Mouse (Mus musculus) urinary bladder, postnatal 36 days (tissue): ENCODE measurements around the gene Bag6.
"Not testable (repeated sequence)": the region's sequence is repeated elsewhere in the genome, so short reads cannot be mapped to it uniquely, and the experiment has no call there.

Source experiments
- DNase-seq, 2 experiments: peaks; one replicate each; pipeline ENCODE4 v3.0.0; 2022; ENCODE audit warnings: low spot score in 2 of 2, mixed read lengths in 1 of 2

Gene Bag6

DNA sequence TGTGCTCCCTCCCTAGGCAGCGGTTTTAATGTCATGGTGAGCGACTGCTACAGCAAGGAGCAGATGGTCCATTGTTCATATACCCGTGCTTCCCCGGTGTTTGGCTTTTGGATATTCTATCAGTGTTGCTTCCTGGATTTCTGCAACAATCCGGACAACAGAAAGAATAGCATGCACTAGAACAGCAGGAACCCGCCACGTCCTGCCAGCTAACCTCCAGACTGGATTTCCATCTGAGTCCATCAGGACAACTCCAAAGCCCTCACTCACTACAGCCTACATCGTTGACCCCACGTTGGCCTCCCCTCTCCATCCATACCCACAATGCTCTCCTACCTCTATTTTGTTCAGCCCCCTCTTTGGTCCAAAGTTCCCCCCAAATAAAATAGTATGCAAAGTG, 23.2 kb upstream of the Bag6 start:
- no peak for DNase-seq

DNA sequence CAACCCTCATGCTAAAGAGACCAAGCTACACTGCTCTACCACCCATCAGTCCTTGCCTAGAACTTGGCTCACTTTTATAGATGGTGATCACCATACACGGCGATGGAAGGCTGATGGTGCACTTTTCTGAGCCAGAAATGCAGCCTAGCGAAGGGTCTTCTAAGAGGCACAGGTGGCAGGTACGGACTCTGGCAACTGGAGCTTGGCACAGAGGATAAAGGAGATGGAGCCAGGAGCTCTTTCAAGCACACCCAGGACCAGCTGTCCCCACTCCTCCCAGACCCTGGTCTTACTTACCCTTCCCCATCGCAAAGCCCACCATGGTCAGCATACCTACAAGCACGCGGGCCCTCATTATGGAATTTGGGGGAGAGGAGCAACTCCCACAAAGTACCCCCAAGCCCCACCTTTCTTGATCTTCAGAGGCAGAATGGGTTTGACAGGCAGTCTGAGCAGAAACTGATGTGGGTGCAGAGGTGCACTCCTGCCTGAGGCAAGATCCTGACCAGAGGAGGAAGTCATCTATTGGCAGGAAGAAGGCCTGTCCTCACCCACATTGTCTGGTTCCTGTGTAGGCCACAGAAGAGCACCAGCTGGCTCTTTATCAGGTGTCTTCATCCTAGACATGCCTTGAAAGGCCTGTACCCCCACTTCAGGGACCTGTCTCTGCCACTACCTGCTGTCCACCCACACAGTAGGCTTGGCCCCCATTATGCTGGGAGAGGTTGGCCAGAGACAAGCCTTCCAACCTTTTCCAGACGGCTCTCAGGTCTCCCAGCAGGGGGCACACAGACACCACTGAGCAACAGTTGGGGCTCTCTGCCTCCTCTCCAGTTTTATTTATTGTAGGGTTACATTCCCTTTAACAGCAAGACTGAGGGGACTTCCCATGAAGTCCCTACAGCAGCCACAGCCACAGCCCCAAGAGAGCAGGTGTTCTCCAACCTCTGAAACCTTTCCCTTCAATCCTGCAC, 19.6 kb upstream of the Bag6 start, which contains the start of gene Ly6g5b:
Gene Ly6g5b, minus strand, starts transcription at position 383 of the 974 bp plus-strand sequence.
- DNase-seq, result no peak

DNA sequence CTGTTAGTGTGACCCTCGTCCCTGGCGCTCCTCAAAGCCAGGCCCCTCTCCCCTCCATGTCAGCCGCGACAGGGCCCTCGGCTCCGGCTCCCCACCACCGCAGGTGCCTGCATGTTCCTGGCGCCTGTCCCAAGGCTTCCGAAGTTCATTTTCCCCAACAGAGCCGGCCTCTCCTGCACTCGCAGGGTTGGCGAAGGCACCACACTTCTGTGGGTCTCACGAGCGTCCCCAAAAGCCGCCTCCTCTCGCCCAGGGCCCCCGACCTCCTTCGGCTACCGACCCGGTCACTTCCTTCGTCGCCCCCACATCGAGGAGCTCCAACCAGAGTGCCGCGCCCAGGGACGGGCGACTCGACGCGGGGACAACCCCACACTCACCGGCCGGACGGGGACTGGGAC, 14.2 kb upstream of the Bag6 start:
- DNase-seq, result peak in 1 of 2 experiments; percentile 43

DNA sequence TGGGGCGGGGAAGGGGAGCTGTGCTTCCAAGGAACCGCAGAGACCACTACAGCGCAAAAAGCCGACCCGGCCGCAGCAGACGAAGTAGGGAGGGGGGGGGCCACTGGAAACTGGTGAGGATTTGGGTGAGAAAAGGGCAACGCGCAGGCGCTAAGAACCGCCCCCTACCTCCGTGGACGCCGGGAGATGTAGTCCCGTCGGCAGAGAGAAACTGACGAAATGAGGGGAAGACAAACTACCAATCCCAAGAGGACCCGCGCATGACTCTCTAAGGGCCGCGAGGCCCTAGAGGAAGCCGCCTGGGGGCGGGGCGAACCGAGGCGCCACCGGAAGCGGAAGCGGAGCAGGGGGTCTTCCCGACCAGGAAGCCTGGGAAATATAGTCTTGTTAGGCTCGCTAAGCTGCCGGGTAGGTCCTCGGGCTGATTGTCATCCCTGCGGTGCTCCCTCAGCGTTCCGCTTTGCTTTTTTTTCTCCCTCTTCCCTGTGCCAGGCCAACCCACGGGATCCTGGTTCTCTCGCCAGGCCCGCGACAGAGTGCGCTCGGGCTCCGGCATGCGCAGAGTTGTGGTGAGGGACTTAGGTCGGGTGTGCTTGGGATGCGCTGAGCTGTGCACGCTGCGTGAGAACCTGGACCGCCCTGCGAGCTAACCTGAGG, 13.7 kb upstream of the Bag6 start, which contains the start of gene Gpank1:
Gene Gpank1, plus strand, starts transcription at position 313 of the 657 bp plus-strand sequence.
- peak; percentile 94 to 98 for DNase-seq

DNA sequence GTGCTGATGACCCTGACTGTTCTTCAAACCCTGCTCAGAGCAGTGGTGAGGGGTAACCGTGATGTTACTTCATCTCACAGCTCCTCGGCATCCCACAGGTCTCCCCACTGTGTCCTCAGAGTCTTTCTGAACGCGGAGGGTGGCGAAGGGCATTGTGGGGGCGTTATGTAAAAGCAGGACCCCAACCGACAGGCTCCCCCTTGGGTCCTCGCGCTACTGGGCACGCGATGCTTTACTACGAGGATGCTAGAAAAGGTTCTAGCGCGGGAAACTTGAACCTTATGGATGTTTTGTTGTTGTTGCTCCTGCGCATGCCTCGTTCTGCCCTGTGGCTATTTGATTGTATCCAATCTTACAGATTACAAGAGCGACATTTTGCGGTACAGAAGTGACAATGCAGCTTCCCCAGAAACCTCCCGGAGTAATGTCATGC, 13.1 kb upstream of the Bag6 start, which contains the start of gene Csnk2b:
Gene Csnk2b, minus strand, starts transcription at position 183 of the 433 bp plus-strand sequence.
- DNase-seq, result no peak

DNA sequence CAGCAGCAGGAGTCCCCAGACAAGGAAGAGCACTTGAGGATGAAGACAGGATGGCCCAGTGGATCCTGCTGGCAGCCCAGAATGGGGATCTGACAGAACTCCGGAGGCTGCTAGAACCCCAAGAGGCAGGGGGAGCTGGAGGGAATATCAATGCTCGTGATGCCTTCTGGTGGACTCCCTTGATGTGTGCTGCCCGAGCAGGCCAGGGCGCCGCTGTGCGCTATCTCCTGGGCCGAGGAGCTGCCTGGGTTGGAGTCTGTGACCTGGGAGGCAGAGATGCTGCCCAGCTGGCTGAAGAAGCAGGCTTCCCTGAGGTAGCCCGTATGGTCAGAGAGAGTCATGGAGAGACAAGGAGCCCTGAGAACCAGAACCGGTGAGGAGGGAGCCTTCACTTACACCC, 11.7 kb upstream of the Bag6 start:
- DNase-seq, result not testable (repeated sequence)

DNA sequence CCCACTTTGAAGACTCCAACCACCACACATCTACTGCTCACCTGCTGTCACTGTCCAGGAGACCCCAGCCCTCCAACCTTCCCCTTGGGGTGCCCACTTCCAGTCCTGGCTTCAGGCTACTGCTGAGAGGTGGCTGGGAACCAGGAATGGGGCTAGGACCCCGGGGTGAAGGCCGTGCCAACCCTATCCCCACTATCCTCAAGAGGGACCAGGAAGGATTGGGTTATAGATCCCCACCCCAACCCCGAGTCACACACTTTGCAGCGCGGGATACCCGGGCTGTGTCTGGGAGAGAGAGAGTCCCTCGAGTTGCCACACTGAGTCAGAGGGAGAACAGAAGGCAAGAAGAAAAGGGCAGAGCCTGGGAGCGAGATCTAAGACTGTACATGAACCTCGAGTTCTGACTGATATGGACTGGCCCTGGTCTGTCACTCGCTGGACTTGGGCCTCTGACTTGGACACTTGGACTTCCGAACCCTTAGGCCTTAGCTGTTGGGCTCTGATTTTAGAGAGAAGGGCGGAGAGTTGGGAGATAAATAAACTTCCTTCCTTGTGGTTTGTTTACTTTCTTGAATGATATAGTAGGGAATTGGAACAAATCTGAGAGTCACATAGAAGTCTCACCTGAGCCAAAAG, 10.6 kb upstream of the Bag6 start:
- DNase-seq, result not testable (repeated sequence)

DNA sequence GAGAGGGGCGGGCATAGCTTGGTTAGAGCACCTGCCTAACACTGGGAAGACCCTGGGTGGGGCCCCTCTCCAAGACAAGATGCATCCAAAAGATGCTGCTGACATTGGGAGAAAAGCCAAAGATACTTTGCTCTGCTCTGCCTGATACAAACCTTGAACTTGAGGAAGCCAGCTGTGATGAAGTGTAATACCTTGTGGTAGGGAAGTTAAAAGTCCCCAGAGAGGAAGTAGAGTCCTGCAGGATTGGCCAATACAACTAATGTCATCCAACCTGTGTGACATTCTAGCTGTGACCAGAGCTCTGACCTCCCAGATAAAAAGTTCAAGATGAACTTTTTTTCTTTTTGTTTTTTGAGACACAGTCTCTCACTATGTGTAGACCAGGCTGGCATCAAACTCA, 9.9 kb upstream of the Bag6 start:
- DNase-seq, result no peak

DNA sequence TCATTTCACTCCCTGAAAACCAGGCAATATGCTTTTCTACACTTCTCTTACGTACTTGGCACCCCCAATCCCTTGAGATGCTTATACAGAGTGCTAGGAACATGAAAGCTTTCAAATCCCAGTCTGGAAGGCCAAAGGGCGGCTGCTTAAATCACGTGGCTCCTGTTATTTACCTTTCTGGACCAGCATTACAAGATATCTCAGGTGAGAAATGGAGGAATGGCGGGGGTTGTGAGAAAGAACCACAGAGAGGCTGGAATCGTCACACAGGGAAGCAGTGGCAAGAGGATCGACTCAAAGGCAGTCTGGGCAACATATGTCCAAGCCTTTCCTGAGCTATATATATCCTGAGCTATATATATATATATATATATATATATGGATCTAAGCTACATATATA, 9.4 kb upstream of the Bag6 start:
- DNase-seq, result no peak

DNA sequence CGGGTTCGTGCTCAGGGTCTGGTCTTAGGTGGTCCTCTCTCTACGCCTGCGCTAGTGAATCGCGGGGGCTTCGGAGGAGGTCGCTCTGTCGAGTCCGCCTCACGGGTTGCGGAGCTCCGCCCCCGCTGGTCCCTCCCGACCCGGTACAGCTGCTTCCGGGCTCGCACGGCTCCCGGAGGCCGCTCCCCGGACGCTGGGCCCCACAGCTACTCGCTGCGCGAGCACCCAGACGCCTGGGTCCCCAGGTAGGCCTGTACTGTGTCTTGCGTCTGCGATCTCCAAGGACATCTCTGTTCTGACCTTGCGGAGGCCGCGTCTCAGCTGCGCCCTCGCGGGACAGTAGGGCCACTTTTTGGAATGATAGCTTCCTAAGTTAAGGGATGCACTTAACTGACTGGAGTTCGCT, 8.8 kb upstream of the Bag6 start, which contains the start of gene D17H6S53E:
Gene D17H6S53E, plus strand, starts transcription at position 168 of the 406 bp plus-strand sequence.
- peak; percentile 71 to 79 for DNase-seq

DNA sequence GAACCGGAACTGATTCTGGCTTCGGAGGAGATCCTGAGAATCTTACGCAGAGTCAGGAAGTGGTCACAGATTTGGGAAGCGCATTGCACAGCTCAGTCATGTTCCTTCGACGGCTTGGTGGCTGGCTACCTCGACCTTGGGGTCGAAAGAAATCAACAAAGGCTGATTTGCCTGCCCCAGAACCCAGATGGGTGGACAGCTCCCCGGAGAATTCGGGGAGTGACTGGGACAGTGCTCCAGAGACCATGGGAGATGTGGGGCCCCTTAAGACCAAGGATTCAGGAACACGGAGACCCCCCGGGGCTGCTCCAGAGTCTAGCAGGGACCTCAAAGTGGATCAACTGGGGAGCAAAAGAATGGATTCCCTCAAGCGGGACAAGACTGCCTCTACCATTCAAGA, 8.0 kb upstream of the Bag6 start:
- DNase-seq, result no peak

DNA sequence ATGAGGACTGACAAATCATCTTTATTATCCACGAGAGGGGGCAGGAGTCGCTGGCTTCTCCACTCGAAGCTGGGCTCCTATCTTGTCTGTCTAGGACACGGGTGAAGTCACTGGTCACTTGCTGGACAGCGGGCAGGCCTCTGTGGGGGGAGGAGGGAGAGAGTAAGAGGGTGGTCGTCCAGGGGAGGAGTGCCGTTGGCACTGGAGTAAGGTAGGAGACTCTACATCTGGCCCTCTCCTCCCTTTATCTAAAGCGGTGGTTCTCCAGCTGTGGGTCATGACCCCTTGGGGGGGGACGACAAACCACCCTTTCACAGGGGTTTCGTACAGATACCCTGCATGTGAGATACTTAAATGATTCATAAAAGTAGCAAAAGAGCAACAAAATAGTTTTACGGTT, 6.0 kb upstream of the Bag6 start:
- DNase-seq, result no peak

DNA sequence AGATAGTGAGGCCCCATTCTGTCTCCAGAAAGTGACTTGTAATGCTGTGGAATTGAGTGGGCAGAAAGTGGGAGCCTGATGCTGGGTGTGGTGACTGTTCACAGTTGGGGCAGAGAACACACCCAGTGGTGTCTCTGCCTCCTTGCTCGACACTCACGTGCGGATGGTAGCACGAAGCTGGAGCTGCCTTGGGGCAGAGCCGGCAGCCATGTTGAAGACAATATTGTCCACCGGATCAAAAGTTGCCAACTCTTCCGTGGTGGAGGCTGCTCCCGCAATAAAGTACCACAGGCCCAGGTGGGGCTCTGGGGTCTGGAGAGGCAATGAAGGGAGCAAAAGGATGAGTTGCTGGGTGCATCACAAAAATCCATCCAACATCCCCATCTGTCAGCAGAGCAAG, 3.9 kb upstream of the Bag6 start:
- no peak for DNase-seq

DNA sequence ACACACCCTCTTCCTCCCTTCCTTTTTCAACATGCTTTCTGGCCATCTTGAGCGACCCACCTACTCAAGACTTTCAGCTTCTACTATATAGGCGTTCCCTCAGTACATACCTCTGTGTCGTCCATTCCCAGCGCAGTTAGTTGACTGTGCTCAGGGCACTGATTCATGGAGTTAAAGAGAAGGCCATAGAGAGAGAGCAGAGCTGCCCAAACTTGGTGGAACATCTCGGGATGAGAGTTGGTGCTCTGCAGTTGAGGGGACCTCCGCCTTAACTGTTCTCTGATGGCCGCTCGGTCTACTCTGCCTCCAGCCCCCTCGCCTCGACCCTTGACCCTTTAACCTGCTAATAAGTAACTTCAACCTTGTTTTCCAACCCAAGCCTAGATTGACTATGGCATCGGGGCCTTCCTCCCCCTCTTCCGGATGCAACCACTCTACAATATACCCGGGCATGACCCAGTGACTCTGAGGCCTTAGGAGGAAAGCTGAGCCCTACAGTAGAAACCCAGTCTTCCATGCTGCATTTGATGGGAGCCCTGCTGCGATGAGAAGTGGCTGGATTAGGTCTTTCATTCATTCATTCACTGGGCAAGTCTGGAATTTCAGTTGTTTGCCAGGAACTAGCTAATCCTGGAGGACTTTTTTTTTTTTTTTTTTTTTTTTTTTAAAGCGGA, 3.3 kb upstream of the Bag6 start, which contains the start of gene Apom:
Gene Apom, minus strand, starts transcription at position 551 of the 674 bp plus-strand sequence.
- no peak for DNase-seq

DNA sequence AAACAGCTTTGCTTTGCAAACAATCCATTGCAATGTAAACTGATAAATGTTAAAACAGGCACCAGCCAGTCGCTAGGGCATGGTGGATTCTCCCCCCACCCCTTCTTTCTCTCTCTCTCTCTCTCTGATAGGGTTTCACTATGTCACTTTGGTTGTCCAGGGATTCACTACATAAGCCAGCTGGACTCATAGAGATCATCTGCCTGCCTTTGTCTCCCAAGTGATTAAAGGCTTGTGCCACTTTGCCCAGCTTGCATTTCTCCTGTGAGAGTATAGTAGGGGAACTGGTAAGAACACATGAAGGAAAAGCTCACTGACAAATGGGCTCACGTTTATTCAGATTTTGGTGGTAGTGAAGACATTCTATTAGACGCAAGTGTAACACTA, 2.8 kb upstream of the Bag6 start:
- no peak for DNase-seq

DNA sequence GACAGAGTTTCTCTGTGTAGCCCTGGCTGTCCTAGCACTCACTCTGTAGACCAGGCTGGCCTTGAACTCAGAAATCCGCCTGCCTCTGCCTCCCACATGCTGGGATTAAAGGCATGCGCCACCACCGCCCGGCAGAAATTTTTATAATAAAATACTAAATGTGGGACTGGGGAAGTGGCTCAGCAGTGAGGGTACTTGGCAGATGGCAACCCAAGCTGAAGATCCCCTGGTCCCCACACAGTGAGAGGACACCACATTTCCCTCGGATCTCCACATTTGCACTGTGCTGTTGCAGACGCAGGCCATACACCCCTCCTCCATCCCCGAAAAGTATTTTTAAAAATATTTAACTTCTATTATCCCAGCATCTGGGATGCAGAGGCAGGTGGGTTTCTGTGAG, 1.5 kb upstream of the Bag6 start:
- no peak for DNase-seq

DNA sequence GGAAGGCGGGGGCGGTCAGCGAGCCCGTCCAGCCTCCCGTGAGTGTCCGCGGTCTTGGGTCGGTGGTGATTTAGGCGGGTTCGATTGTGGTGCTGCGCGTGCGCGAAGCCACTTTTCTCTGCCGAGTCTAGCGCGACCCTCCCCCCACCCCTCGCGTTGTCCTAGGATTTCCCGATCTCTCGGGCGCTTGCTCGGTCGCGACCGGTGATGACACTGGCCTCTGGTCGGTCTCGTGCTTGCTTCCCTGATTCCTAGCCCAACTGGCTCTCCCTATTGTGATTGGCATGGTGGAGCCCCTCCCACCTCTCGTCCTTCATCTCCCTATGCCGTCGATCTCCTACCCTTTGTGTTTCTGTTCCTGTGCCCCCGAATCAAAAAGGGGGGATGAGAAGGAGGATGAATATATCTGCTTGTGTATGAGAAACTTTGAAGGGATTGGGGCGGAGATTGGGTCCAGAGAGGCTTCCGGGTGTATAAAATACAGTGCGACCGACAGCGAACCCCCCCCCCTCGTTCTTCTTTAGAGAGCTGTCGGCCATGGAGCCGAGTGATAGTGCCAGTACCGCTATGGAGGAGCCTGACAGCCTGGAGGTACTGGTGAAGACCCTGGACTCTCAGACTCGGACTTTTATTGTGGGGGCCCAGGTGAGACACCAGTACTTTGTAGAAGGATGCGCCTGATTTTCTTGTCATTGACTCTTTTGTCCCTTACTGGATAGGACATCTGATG, 778 bp downstream of the Bag6 start:
- no peak for DNase-seq

DNA sequence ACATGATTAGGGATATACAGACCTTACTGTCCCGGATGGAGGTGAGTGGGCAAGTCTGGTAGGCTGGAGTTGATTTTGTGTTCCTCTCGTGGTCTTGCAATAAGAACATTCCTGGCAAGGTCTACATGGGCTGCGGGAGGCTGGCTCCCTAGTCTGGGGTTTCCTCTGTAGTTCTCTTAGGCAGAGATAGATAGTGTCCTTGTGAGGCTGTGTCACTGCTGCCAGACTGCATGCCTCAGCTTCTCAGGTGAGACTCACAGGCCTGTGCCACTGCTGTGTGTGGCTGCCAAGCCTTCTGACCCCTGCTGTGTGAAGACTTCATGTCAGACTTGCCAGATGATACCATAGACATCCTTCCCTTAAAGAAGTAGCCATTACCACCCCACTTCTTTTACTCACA, 4.3 kb downstream of the Bag6 start:
- no peak for DNase-seq

DNA sequence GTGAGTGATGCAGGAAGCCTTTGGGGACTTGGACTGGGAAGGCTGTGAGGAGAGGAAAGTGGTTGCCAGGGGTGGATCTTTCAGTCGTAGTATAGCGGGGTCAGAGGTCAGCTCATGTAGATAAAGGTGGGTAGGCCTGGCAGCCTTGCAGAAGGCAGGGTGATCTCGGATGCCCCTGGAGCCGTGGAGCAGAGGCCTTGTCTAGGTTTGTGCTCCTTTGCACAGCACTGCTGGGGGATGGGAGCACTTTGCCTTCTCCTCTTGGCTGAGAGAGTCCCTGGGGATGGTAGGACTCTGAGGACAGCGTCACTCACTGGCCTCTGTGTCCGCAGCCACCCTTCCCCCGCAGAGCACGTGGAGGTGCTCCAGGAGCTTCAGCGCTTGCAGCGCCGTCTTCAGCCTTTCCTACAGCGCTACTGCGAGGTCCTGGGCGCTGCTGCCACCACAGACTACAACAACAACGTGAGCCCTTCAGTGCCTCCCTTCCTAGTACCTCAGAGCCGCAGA, 5.6 kb downstream of the Bag6 start:
- no peak for DNase-seq

DNA sequence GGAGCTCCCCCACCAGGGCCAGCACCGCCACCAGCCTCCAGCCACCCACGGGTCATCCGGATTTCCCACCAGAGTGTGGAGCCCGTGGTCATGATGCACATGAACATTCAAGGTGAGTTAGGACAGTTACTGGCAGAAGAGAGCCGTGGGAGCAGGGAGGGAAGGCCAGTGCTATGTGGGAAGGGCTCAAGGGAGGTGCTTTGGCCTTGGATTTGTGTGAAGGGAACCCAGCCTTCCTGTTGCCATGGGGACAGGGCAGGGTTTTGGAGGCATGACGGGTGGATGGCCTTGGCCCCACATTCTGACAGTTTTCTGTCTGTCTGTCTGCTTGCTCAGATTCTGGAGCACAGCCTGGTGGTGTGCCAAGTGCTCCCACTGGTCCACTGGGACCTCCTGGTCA, 7.0 kb downstream of the Bag6 start:
- DNase-seq, result no peak

DNA sequence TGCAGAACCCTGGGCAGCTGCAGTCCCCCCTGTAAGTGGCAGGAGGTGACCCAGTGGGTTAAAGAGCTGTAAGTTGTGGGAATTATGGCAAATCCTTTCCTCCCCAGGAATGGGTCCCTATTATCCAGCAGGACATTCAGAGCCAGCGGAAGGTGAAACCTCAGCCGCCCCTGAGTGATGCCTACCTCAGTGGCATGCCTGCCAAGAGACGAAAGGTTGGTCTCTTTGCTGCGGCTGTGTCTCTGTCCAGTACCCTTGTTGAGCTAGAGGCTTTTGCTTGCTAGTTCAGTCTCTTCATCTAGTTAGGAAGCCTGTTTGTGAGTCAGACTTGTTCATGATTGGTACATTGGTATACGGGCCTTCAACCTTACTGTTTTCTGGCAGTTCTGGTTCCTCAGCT, 11.2 kb downstream of the Bag6 start:
- DNase-seq, result no peak
